Mouse (Mus musculus): Measurements from ENCODE around the gene Amhr2.

Gene Amhr2

DNA sequence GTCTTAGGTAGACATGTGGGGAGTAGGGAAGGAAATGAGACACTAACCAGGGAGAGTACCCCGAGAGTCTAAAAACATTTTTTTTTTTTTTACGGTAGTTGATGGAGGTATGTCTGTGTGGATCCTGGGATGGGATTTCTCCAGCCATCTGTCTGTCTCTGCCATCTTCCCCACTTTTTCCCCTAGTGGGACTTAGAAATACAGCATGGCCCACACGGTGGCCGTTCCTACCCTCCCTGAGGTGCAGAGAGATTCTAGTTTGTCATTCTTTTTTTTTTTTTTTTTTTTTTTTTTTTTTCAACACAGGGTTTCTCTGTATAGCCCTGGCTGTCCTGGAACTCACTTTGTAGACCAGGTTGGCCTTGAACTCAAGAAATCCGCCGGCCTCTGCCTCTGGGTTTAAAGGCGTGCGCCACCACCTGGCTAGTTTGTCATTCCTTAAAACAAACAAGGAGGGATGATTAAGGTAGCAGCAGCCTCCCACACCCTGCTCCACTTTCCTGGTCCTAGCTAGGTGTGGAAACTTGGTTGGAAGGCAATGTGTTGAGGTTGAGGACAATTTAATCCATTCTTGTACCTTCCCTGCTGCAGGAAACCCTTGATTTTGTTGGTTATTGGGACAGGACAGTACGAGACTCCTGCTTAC is 16.4 kb downstream of the Amhr2 start:
- in situ Hi-C loops (cut with MboI; ENCODE audit: low pct_unique_long_range_greater_than_20kb in 1 of 2, low sequenced_read_pairs in 2 of 2, unreplicated experiment in 1 of 2): no loop called here

GRCm38 (mm10) chr15:102463666-102464065 is 18.5 kb downstream of the Amhr2 start:
- in situ Hi-C loops (cut with MboI; ENCODE audit: low pct_unique_long_range_greater_than_20kb in 1 of 2, low sequenced_read_pairs in 2 of 2, unreplicated experiment in 1 of 2): no loop called here

GRCm38 (mm10) chr15:102468675-102469370 is 23.7 kb downstream of the Amhr2 start:
- in situ Hi-C loops (cut with MboI; ENCODE audit: low pct_unique_long_range_greater_than_20kb in 1 of 2, low sequenced_read_pairs in 2 of 2, unreplicated experiment in 1 of 2): no loop called here

DNA sequence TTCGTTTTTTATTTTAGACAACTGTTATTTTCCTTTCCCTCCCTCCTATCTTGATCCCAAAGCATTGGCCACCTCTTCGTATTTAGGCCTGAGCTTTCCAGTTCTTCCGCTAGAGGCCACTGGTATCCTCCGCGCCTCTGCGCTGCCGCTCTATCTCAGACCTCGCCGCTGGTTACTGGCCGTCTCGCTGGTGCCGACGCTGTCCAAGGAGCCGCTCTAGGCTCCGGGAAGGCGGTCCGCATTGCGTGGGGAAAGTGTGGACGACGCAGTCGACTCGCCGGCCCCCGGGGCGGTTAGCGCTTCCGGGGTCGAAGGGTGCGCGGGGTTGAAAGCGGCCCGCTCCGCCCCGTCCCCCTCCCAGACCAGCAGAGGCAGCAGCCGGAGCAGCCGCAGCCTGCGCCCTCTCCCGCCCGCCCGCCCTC is 25.0 kb downstream of the Amhr2 start, which contains the start of gene Pcbp2:
Gene Pcbp2 (plus strand): TSS at position 357 of the 422 bp plus-strand sequence.
- in situ Hi-C loops (cut with MboI; ENCODE audit: low pct_unique_long_range_greater_than_20kb in 1 of 2, low sequenced_read_pairs in 2 of 2, unreplicated experiment in 1 of 2): no loop called here

DNA sequence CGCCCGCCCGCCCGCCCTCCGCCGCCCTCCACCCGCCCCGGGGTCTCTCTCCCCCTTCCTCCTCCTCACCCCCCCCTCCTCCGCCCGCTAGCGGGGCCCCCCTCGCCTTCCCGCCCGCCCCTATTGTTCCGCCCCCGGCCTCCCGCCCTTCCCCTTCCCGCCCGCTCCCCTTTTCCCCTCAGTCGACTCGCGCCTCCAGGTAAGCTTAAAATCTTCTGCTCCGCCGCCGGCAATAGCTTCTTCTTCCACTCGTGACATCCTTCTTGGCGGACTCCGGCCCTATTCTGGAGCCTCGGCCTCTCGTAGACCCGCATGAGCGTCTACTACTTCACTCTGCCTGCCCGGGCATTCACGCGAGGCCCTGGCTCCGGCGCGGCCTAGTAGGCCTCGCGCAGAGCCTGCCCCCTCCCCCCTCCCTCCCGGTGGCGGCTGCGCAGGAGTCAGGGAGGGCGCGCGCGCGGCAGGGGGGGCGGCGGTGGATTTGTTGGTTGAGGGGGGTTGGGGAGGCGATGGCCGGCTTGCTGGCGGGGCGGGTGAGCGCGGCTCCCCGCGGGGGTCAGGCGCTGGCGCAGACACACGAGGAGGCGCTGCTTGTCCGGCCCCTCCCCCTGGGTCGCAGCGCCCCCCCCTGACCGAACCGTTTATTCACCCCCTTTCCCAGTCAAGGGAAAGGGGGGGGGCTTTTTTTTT is 25.6 kb downstream of the Amhr2 start:
- in situ Hi-C loops (cut with MboI; ENCODE audit: low pct_unique_long_range_greater_than_20kb in 1 of 2, low sequenced_read_pairs in 2 of 2, unreplicated experiment in 1 of 2): no loop called here

- in situ Hi-C loops (cut with MboI; ENCODE audit: low pct_unique_long_range_greater_than_20kb in 1 of 2, low sequenced_read_pairs in 2 of 2, unreplicated experiment in 1 of 2): no loop called here
Measured at GRCm38 (mm10) chr15:102471295-102471645, 26.1 kb downstream of the Amhr2 start.

GRCm38 (mm10) chr15:102471727-102472126 is 26.6 kb downstream of the Amhr2 start:
- in situ Hi-C loops (cut with MboI; ENCODE audit: low pct_unique_long_range_greater_than_20kb in 1 of 2, low sequenced_read_pairs in 2 of 2, unreplicated experiment in 1 of 2): no loop called here

DNA sequence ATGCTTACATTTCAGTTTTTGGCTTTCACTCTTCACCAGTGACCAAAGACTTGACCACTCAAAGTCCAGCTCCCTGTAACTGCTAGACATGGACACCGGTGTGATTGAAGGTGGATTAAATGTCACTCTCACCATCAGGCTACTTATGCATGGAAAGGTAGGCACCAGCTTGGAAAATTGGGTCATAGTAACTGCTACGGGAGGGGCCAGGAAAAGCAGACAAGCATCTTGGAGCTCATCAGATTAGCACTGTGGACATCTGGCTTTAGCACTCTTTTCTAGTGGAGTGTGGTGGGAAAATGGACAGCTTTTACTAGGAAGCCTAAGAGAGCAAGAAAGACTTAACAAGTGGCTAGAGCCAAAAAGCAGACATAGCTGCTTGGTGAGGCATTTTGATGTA is 28.1 kb downstream of the Amhr2 start:
- in situ Hi-C loops (cut with MboI; ENCODE audit: low pct_unique_long_range_greater_than_20kb in 1 of 2, low sequenced_read_pairs in 2 of 2, unreplicated experiment in 1 of 2): no loop called here

DNA sequence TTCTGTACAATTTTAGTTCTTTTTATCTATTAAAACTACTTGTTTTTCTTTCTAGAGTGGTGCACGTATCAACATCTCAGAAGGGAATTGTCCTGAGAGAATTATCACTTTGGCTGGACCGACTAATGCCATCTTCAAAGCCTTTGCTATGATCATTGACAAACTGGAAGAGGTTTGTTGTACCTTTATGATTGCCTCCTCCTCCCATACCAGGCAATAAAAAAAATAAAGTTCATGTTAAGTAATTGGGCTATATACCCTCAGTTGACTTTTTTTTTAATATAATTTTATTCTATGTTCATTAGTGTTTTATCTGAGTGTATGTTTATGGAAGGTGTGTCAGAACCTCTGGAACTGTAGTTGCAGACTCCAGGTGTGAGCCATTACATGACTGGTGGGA is 29.4 kb downstream of the Amhr2 start:
- in situ Hi-C loops (cut with MboI; ENCODE audit: low pct_unique_long_range_greater_than_20kb in 1 of 2, low sequenced_read_pairs in 2 of 2, unreplicated experiment in 1 of 2): no loop called here

GRCm38 (mm10) chr15:102483136-102483535 is 38.0 kb downstream of the Amhr2 start:
- in situ Hi-C loops (cut with MboI; ENCODE audit: low pct_unique_long_range_greater_than_20kb in 1 of 2, low sequenced_read_pairs in 2 of 2, unreplicated experiment in 1 of 2): loop anchor here in 1 of 2 experiments (25.0 kb wide), 1 partner anchor 396 kb away; no protein-coding TSS in a partner anchor

DNA sequence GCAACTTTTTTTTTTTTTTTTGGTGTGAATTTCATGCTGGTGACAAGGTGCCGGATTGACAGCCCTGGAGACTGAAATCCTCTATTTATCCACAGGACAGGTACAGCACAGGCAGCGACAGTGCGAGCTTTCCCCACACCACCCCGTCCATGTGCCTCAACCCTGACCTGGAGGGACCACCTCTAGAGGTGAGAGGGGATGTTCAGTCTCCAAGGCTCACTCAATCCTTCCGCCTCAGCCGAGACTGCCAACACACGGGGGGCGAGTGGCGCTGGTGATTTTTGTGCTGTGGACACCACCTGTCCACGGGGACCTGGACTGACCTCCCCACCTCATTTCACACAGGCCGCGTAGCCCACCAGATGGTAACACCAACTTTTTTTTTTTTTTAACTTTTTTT is 40.7 kb downstream of the Amhr2 start:
- in situ Hi-C loops (cut with MboI; ENCODE audit: low pct_unique_long_range_greater_than_20kb in 1 of 2, low sequenced_read_pairs in 2 of 2, unreplicated experiment in 1 of 2): loop anchor here in 1 of 2 experiments (25.0 kb wide), 1 partner anchor 399 kb away; no protein-coding TSS in a partner anchor

- in situ Hi-C loops (cut with MboI; ENCODE audit: low pct_unique_long_range_greater_than_20kb in 1 of 2, low sequenced_read_pairs in 2 of 2, unreplicated experiment in 1 of 2): loop anchor here in 1 of 2 experiments (25.0 kb wide), 1 partner anchor 400 kb away; no protein-coding TSS in a partner anchor
Measured at GRCm38 (mm10) chr15:102487664-102488063, 42.5 kb downstream of the Amhr2 start.

GRCm38 (mm10) chr15:102498322-102498721 is 53.2 kb downstream of the Amhr2 start:
- in situ Hi-C loops (cut with MboI; ENCODE audit: low pct_unique_long_range_greater_than_20kb in 1 of 2, low sequenced_read_pairs in 2 of 2, unreplicated experiment in 1 of 2): loop anchor here in 1 of 2 experiments (25.0 kb wide), 1 partner anchor 411 kb away; no protein-coding TSS in a partner anchor

DNA sequence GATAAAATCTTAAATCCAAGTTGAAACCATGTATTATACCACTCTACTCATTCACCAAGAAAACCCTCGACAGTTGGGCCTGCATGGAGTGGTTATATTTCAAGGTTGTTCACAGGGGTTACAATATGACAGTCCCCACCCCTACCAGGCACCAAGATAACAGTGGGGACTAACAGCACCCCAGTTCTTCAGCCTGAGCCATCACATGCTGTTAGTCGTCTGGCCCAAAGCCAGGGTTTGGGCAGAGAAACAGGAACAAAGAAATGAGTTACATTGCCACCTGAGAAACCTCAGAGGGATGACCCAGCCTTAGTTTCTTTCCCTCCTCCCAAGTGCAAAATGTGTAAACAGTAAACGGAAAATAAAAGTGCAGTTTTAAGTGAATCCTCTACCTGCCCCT is 54.2 kb downstream of the Amhr2 start:
- in situ Hi-C loops (cut with MboI; ENCODE audit: low pct_unique_long_range_greater_than_20kb in 1 of 2, low sequenced_read_pairs in 2 of 2, unreplicated experiment in 1 of 2): loop anchor here in 1 of 2 experiments (25.0 kb wide), 1 partner anchor 412 kb away; no protein-coding TSS in a partner anchor

DNA sequence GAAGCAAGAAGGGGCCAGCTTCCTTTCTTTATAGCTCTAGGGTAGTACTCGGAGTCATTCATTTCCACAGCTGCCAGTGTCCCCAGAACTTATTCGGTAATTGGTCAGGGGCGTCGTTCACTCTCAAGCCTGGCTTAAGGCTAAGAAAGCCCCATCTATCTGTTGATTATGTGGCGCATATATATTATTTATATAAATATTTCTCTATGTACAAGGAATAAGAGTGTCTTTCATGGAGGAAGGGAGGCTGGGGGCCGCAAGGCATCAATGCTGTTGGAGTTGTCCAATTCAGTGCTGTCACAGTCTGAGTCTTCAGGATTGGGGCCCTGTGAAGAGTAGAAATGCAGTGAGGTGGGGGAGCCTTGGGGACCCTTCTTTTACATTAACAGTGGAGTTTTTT is 54.7 kb downstream of the Amhr2 start:
- in situ Hi-C loops (cut with MboI; ENCODE audit: low pct_unique_long_range_greater_than_20kb in 1 of 2, low sequenced_read_pairs in 2 of 2, unreplicated experiment in 1 of 2): loop anchor here (10.0 to 25.0 kb wide), 2 partner anchors 413 to 415 kb away; no protein-coding TSS in a partner anchor

DNA sequence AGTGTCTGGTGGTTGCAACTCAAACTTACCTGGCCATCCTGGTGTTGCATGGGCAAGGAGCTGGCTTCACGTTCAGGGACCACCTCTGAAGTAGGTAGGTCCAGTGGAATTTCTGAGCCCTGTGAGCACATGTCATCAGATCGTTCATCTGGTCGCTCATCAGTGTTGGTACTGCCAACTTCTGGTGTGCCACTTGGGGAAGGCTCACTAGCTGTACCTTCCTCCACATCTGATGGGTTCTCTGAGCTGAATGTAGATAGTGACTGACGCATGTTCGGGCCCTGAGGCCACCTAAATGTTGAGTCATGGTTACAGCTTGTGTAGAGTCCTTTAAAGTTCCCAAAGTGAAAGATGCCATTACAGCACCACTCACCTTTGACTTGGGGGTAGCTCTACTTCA is 55.3 kb downstream of the Amhr2 start:
- in situ Hi-C loops (cut with MboI; ENCODE audit: low pct_unique_long_range_greater_than_20kb in 1 of 2, low sequenced_read_pairs in 2 of 2, unreplicated experiment in 1 of 2): loop anchor here in 1 of 2 experiments (10.0 kb wide), 1 partner anchor 416 kb away; no protein-coding TSS in a partner anchor

DNA sequence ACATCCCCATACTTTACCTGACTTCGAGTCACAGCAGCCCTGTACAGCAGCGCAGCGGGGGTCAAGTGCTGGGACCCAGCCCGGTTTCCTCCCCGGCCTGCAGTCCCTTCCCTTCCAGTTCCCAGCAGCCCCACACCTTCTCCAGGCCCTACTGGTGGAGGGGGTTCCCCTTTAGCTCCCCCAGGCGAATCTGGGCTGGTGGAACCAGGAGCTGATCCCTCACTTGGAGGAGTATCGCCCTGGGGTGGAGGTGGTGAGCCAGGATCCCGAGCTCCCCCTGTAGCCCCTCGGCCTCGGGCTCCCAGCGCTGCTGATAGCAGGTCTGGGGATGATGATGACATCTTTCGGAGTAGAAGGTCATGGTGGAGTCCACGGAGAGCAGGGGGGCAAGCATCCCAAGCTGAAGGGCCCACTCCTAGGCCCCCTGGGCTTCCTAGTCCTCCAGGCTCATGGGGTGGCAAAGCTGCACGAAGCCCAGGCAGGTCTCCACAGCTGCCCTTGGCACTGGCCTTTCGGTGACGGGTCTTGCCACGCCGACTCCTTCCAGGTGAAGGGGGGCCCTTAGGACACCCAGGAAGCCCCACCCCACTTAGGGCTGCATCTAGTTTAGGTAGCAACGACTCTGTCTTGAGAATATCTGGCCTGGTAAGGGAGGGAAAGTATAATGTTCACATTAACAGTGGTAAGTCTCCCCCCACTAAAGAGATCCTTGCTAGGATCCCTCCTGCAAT is 56.1 kb downstream of the Amhr2 start:
- in situ Hi-C loops (cut with MboI; ENCODE audit: low pct_unique_long_range_greater_than_20kb in 1 of 2, low sequenced_read_pairs in 2 of 2, unreplicated experiment in 1 of 2): loop anchor here in 1 of 2 experiments (10.0 kb wide), 1 partner anchor 416 kb away; no protein-coding TSS in a partner anchor

DNA sequence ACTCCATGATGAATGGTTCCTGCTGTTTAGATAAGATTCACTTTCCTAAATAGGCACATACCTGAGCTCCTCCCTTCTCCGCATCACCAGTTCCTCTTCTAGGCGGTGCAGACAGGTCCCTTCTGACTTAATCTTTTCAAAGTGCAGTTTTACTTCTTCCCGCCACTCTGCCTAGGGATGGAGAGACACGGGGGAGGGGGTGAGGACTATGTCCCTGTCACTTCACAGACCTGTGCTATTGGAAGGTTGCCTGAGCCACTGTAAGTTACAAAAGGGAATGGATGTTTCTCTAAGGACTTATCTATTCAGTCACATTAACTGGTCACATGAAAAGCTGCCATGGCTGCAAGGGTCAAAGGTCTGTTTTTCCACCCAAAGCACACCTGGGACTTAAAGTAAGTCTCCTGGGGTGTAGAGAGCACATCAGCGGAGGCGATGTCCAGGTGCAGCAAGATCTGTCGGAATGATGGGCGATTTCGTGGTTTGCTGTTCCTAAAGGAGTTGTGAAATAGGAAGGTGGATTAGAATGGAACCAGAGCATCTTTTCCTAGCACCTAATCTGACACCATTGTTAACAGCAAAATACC is 57.2 kb downstream of the Amhr2 start:
- in situ Hi-C loops (cut with MboI; ENCODE audit: low pct_unique_long_range_greater_than_20kb in 1 of 2, low sequenced_read_pairs in 2 of 2, unreplicated experiment in 1 of 2): loop anchor here in 1 of 2 experiments (10.0 kb wide), 1 partner anchor 418 kb away; no protein-coding TSS in a partner anchor

Measured in mouse embryonic stem cell (cell line).